Mouse (Mus musculus): Measurements from ENCODE around the gene Metap2. TPM values are rescaled to one million over a fixed set of nuclear protein-coding genes. Genes with fewer than 3 reads are reported as not detected.
"Not testable (repeated sequence)": the region's sequence is repeated elsewhere in the genome, so short reads cannot be mapped to it uniquely, and the experiment has no call there.

Metap2 gene
- polyA plus RNA-seq, 1 experiment from 2014 or later: 192 TPM

GRCm38 (mm10) chr10:93829898-93830831, 66.7 kb downstream of the Metap2 start:
- H3K27ac ChIP-seq (ENCODE audit: low read length): no peak overlapping the region
- no peaks in the 10 kb centered on the region for H3K9me3 ChIP-seq (ENCODE audit: control insufficient read depth, low read length)
- WGBS: 40% methylated on average over 9 of the region's 9 CpGs
- H3K4me1 ChIP-seq (replicated peaks; ENCODE audit: control insufficient read depth, insufficient read depth, low read length): peaks cover 8% of the 10 kb centered on the region
- no peak overlapping the region for H3K9ac ChIP-seq (ENCODE audit: low read length)
- ATAC-seq (ENCODE audit: low read depth): no peak
- H3K27me3 ChIP-seq (ENCODE audit: control insufficient read depth, insufficient read depth, low read depth, low read length): peaks cover 40% of the 10 kb centered on the region
- H3K4me3 ChIP-seq (ENCODE audit: low read length): no peak overlapping the region
- no peak overlapping the region for H3K4me2 ChIP-seq (ENCODE audit: low read depth, low read length)
- H3K36me3 ChIP-seq (ENCODE audit: control insufficient read depth, insufficient read depth, low read length): no peaks in the 10 kb centered on the region

GRCm38 (mm10) chr10:93818661-93819060, 78.2 kb downstream of the Metap2 start:
- Histone ChIP-seq H3K4me1 (replicated peaks; ENCODE audit: control insufficient read depth, insufficient read depth, low read length) (no peaks in the 10 kb centered on the region), H3K27me3 (ENCODE audit: control insufficient read depth, insufficient read depth, low read depth, low read length) (no peaks in the 10 kb centered on the region; the same call in 1 of the 2 replicates), H3K4me3 (ENCODE audit: low read length) (no peak overlapping the region), H3K9ac (ENCODE audit: low read length) (no peak overlapping the region), H3K9me3 (ENCODE audit: control insufficient read depth, low read length) (no peaks in the 10 kb centered on the region), H3K36me3 (ENCODE audit: control insufficient read depth, insufficient read depth, low read length) (no peaks in the 10 kb centered on the region), H3K27ac (ENCODE audit: low read length) (no peak overlapping the region), H3K4me2 (ENCODE audit: low read depth, low read length) (no peak overlapping the region)
- no peak for ATAC-seq (ENCODE audit: low read depth)
- 30% methylated on average over 7 of the region's 7 CpGs for WGBS

- no peak overlapping the region for H3K4me2 ChIP-seq (ENCODE audit: low read depth, low read length)
- ATAC-seq (ENCODE audit: low read depth): no peak
- no peak overlapping the region for H3K4me3 ChIP-seq (ENCODE audit: low read length)
- WGBS: 73% methylated on average over 10 of the region's 10 CpGs
- no peaks in the 10 kb centered on the region for H3K36me3 ChIP-seq (ENCODE audit: control insufficient read depth, insufficient read depth, low read length)
- H3K27me3 ChIP-seq (ENCODE audit: control insufficient read depth, insufficient read depth, low read depth, low read length): no peaks in the 10 kb centered on the region; the same call in 1 of the 2 replicates
- H3K9me3 ChIP-seq (ENCODE audit: control insufficient read depth, low read length): no peaks in the 10 kb centered on the region
- H3K9ac ChIP-seq (ENCODE audit: low read length): no peak overlapping the region
- H3K27ac ChIP-seq (ENCODE audit: low read length): no peak overlapping the region
- no peaks in the 10 kb centered on the region for H3K4me1 ChIP-seq (replicated peaks; ENCODE audit: control insufficient read depth, insufficient read depth, low read length)
Observed at GRCm38 (mm10) chr10:93813755-93814154, 83.1 kb downstream of the Metap2 start.

- Histone ChIP-seq H3K27ac (ENCODE audit: low read length) (no peak overlapping the region), H3K4me3 (ENCODE audit: low read length) (no peak overlapping the region), H3K9ac (ENCODE audit: low read length) (no peak overlapping the region; the same call in 1 of the 2 replicates), H3K9me3 (ENCODE audit: control insufficient read depth, low read length) (no peaks in the 10 kb centered on the region), H3K36me3 (ENCODE audit: control insufficient read depth, insufficient read depth, low read length) (no peaks in the 10 kb centered on the region), H3K4me2 (ENCODE audit: low read depth, low read length) (peak overlapping the region; percentile 40), H3K4me1 (replicated peaks; ENCODE audit: control insufficient read depth, insufficient read depth, low read length) (no peaks in the 10 kb centered on the region), H3K27me3 (ENCODE audit: control insufficient read depth, insufficient read depth, low read depth, low read length) (no peaks in the 10 kb centered on the region; the same call in 1 of the 2 replicates)
- 11% methylated on average over 10 of the region's 10 CpGs for WGBS
- peak; percentile 36; the same call in 1 of the 2 replicates for ATAC-seq (ENCODE audit: low read depth)
Observed at GRCm38 (mm10) chr10:93812774-93813415, 84.0 kb downstream of the Metap2 start.

GRCm38 (mm10) chr10:93812098-93812497, 84.8 kb downstream of the Metap2 start:
- H3K4me3 ChIP-seq (ENCODE audit: low read length): no peak overlapping the region
- no peak overlapping the region for H3K9ac ChIP-seq (ENCODE audit: low read length)
- H3K27ac ChIP-seq (ENCODE audit: low read length): no peak overlapping the region
- no peaks in the 10 kb centered on the region for H3K4me1 ChIP-seq (replicated peaks; ENCODE audit: control insufficient read depth, insufficient read depth, low read length)
- WGBS: 40% methylated on average over 7 of the region's 7 CpGs
- no peaks in the 10 kb centered on the region for H3K9me3 ChIP-seq (ENCODE audit: control insufficient read depth, low read length)
- ATAC-seq (ENCODE audit: low read depth): peak; percentile 51
- H3K36me3 ChIP-seq (ENCODE audit: control insufficient read depth, insufficient read depth, low read length): no peaks in the 10 kb centered on the region
- no peaks in the 10 kb centered on the region; the same call in 1 of the 2 replicates for H3K27me3 ChIP-seq (ENCODE audit: control insufficient read depth, insufficient read depth, low read depth, low read length)
- no peak overlapping the region for H3K4me2 ChIP-seq (ENCODE audit: low read depth, low read length)

- 45% methylated on average over 7 of the region's 7 CpGs for WGBS
- ATAC-seq (ENCODE audit: low read depth): no peak
- H3K4me3 ChIP-seq (ENCODE audit: low read length): no peak overlapping the region
Observed at GRCm38 (mm10) chr10:93810590-93811185, 86.2 kb downstream of the Metap2 start.

GRCm38 (mm10) chr10:93809438-93809837, 87.5 kb downstream of the Metap2 start:
- not testable (repeated sequence) for H3K36me3 ChIP-seq (ENCODE audit: control insufficient read depth, insufficient read depth, low read length); H3K27ac ChIP-seq (ENCODE audit: low read length); H3K4me1 ChIP-seq (replicated peaks; ENCODE audit: control insufficient read depth, insufficient read depth, low read length); H3K4me2 ChIP-seq (ENCODE audit: low read depth, low read length); H3K4me3 ChIP-seq (ENCODE audit: low read length); H3K27me3 ChIP-seq (ENCODE audit: control insufficient read depth, insufficient read depth, low read depth, low read length); H3K9ac ChIP-seq (ENCODE audit: low read length); H3K9me3 ChIP-seq (ENCODE audit: control insufficient read depth, low read length); ATAC-seq (ENCODE audit: low read depth)
- WGBS: 92% methylated on average over 8 of the region's 8 CpGs

More at GRCm38 (mm10) chr10:93810590-93811185, 86.2 kb downstream of the Metap2 start:
- no peaks in the 10 kb centered on the region for H3K36me3 ChIP-seq (ENCODE audit: control insufficient read depth, insufficient read depth, low read length)
- no peak overlapping the region for H3K4me2 ChIP-seq (ENCODE audit: low read depth, low read length)
- no peak overlapping the region for H3K9ac ChIP-seq (ENCODE audit: low read length)
- no peaks in the 10 kb centered on the region for H3K9me3 ChIP-seq (ENCODE audit: control insufficient read depth, low read length)
- no peak overlapping the region for H3K27ac ChIP-seq (ENCODE audit: low read length)
- H3K27me3 ChIP-seq (ENCODE audit: control insufficient read depth, insufficient read depth, low read depth, low read length): no peaks in the 10 kb centered on the region; the same call in 1 of the 2 replicates
- no peaks in the 10 kb centered on the region for H3K4me1 ChIP-seq (replicated peaks; ENCODE audit: control insufficient read depth, insufficient read depth, low read length)

Measured in lung, embryonic 16.5 days (tissue).